Mouse (Mus musculus) B cell, adult 67 days (primary cell): ENCODE results near the gene Ccl7. TPM values are rescaled to one million over a fixed set of nuclear protein-coding genes. Genes with fewer than 3 reads are reported as not detected.

Source experiments
- total RNA-seq, 2 experiments: library from RNA; stranded (reverse); gene quantifications; 4 replicates each; pipeline ENCODE4 v1.2.4; 2023

The Ccl7 gene
- total RNA-seq: not detected

GRCm38 (mm10) chr11:82045471-82045870, at the start of gene Ccl7:
TSS of gene Ccl7 (plus strand) at chr11:82045712.

GRCm38 (mm10) chr11:82035356-82035755, 10.2 kb upstream of the Ccl7 start, which contains the start of gene Ccl2:
TSS of gene Ccl2 (plus strand) at chr11:82035571.

GRCm38 (mm10) chr11:82038535-82038934, 7.0 kb upstream of the Ccl7 start, which contains the start of gene Gm17268:
TSS of gene Gm17268 (minus strand) at chr11:82038562.

GRCm38 (mm10) chr11:82057646-82058045, 12.1 kb downstream of the Ccl7 start, which contains the start of gene Ccl11:
TSS of gene Ccl11 (plus strand) at chr11:82057823.

Other genes with a start within 250 kb of the Ccl7 start
- under 1 TPM in 1 of 2 experiments, not detected in 1; 0.30 TPM for gene 5530401A14Rik, start 185.0 kb upstream of the Ccl7 start, total RNA-seq
- gene Asic2, start 77.3 kb upstream of the Ccl7 start, total RNA-seq: not detected
- gene Ccl2, start 10.1 kb upstream of the Ccl7 start, total RNA-seq: not detected
- gene Gm17268, start 7.2 kb upstream of the Ccl7 start, total RNA-seq: not detected
- gene Ccl11, start 12.1 kb downstream of the Ccl7 start, total RNA-seq: not detected
- gene Ccl12, start 56.1 kb downstream of the Ccl7 start, total RNA-seq: not detected
- gene Ccl8, start 69.5 kb downstream of the Ccl7 start, total RNA-seq: not detected